Mouse (Mus musculus): ENCODE measurements around the gene Npm1. TPM values are rescaled to one million over a fixed set of nuclear protein-coding genes. Genes with fewer than 3 reads are reported as not detected.

The Npm1 gene
- total and polyA plus RNA-seq, 2 experiments from 2014 or later: 179 to 254 TPM

DNA sequence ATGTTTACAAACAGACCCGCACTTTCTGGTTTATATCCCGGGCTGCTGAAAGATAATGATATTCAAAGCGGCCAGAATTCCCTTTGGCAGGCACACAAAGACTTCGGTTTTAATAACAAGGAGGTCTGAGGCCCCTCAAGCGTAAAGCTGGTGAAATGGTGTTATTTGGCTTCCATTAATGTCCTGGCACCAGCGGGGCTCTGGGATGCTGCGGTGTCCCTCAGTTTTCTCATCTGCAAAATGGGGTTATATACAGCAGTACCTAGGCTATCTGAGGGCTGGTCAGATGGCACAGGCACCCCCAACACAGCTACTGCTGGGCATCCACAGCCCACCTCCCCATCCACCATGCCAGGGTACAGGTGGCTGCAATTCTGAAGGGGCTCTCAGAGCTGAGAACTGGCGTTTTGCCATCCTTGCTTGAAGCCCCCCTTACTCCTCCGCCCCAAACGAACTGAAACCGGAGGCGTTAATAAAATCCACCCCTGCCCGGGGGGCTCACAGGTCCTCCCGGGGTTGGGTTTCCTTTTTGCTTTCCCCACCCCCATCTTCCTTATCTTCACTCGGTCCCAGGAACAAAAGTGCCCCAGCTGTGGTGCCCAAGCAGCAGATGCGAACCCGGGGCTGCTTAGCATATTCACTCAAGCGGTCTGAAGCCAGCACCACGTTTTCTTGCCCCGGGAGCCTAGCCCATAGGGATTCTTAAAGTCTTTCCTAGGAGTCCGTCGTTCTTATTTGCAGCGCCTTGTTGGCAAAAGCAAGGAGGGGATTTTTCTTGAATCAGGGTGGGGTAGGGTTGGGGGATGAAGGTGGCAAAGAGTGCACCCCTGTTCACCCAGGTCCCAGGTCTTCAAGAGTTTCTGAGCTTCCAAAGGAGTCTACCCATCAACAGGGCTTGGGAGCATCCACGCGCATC lies 32.8 kb upstream of the Npm1 start:
- 6% methylated on average over 25 of the region's 25 CpGs for WGBS
- H3K27me3 ChIP-seq (ENCODE audit: control insufficient read depth, insufficient read depth, low read length): peaks cover 95% of the 10 kb centered on the region
- no peak for DNase-seq (ENCODE audit: low spot score)

DNA sequence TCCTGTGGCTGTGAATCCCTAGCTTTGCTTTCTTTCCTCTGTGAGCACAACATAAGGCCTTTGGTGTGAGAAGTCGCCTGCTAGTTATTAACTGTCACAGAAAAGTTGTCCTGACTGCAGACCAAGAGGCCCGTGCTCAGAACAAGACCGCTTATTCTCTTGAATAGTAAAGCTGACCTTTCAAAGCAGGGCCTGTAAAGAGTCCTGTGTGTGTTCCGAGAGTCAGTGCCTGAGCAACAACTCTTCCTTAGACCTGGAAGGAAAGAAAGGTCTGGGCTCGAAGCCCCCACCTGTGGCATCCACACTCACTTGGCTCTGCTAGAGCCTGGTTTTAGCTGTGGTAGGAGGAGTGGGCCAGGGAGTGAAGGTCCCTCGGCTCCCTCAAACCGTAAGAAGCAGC lies 32.1 kb upstream of the Npm1 start:
- Histone ChIP-seq H3K4me2 (ENCODE audit: low read depth, low read length) (no peak overlapping the region), H3K27me3 (ENCODE audit: control insufficient read depth, insufficient read depth, low read length) (peaks cover 89% of the 10 kb centered on the region), H3K27ac (ENCODE audit: low read depth) (no peak overlapping the region), H3K9ac (replicated peaks; ENCODE audit: low read depth, low read length) (no peak overlapping the region), H3K4me3 (ENCODE audit: low read depth, low read length) (no peak overlapping the region), H3K36me3 (replicated peaks; ENCODE audit: control insufficient read depth, insufficient read depth, low read length) (no peaks in the 10 kb centered on the region), H3K9me3 (replicated peaks; ENCODE audit: control insufficient read depth, low read length) (0 out of 2 replicates have a peak, but pooled peaks cover 6% of the 10 kb centered on the region), H3K4me1 (ENCODE audit: control insufficient read depth, insufficient read depth) (no peaks in the 10 kb centered on the region)
- 31% methylated on average over 7 of the region's 7 CpGs for WGBS
- ATAC-seq (ENCODE audit: insufficient read depth, low read depth) (no peak), DNase-seq (ENCODE audit: low spot score) (no peak)
- TF ChIP-seq CTCF (IDR thresholded peaks at IDR 0.05; ENCODE audit: low read depth) (no peak), EP300 (IDR thresholded peaks at IDR 0.05; ENCODE audit: low read depth) (no peak)

More for the DNA sequence above, 32.8 kb upstream of the Npm1 start:
- Histone ChIP-seq H3K4me2 (ENCODE audit: low read depth, low read length) (no peak overlapping the region), H3K9ac (replicated peaks; ENCODE audit: low read depth, low read length) (no peak overlapping the region), H3K9me3 (replicated peaks; ENCODE audit: control insufficient read depth, low read length) (0 out of 2 replicates have a peak, but pooled peaks cover 6% of the 10 kb centered on the region), H3K36me3 (replicated peaks; ENCODE audit: control insufficient read depth, insufficient read depth, low read length) (no peaks in the 10 kb centered on the region), H3K4me1 (ENCODE audit: control insufficient read depth, insufficient read depth) (0 out of 2 replicates have a peak, but pooled peaks cover 6% of the 10 kb centered on the region), H3K4me3 (ENCODE audit: low read depth, low read length) (no peak overlapping the region), H3K27ac (ENCODE audit: low read depth) (no peak overlapping the region)
- ATAC-seq (ENCODE audit: insufficient read depth, low read depth): no peak
- TF ChIP-seq EP300 (IDR thresholded peaks at IDR 0.05; ENCODE audit: low read depth): no peak
- TF ChIP-seq CTCF (IDR thresholded peaks at IDR 0.05; ENCODE audit: low read depth): no peak

DNA sequence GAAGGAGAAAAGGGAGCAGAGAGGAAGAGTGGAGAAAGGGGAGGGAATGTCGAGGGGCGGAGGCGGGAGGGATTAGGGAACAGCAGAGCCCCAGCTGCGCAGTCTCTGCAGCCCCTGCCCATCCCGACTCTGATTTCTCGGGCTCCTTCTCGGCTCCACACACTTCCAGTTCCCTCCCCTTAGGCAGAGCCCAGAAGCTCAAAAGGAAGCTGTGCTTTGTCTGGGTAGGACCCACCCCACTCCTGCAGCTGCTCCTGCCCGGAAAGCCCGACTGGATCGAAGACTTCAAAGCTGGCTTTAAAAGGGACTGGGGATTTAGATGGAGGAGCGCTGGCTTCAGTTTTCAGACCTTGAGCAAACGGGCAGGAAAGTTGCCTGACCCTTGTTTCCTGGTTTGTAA lies 30.7 kb upstream of the Npm1 start:
- H3K9ac ChIP-seq (replicated peaks; ENCODE audit: low read depth, low read length): no peak overlapping the region
- WGBS: 1% methylated on average over 12 of the region's 12 CpGs

DNA sequence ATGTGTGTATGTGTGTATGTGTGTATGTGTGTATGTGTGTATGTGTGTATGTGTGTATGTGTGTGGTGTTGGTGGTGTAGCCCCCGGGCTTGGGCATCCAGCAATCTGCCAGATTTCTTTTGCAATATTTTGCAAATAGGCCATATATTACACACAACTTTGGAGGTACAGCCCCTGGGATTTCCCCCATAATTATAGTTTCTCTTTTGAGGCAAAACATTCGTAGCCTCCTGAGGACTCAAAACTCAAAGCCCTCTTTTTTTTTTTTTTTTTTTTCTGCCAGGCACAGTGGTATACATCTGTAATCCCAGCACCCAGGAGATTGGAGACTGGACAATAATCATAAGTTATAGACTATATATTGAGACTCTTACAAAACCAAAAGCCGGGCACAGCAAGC lies 18.8 kb upstream of the Npm1 start:
- no peak overlapping the region for H3K27ac ChIP-seq (ENCODE audit: low read depth)
- ATAC-seq (ENCODE audit: insufficient read depth, low read depth): no peak
- no peaks in the 10 kb centered on the region for H3K36me3 ChIP-seq (replicated peaks; ENCODE audit: control insufficient read depth, insufficient read depth, low read length)
- H3K4me1 ChIP-seq (ENCODE audit: control insufficient read depth, insufficient read depth): peaks cover 5% of the 10 kb centered on the region; the same call in 1 of the 2 replicates
- H3K4me3 ChIP-seq (ENCODE audit: low read depth, low read length): no peak overlapping the region
- DNase-seq (ENCODE audit: low spot score): no peak
- no peak for TF ChIP-seq CTCF (IDR thresholded peaks at IDR 0.05; ENCODE audit: low read depth)
- peaks cover 38% of the 10 kb centered on the region for H3K27me3 ChIP-seq (ENCODE audit: control insufficient read depth, insufficient read depth, low read length)
- no peak overlapping the region for H3K9ac ChIP-seq (replicated peaks; ENCODE audit: low read depth, low read length)
- H3K4me2 ChIP-seq (ENCODE audit: low read depth, low read length): no peak overlapping the region
- 82% methylated on average over 3 of the region's 3 CpGs for WGBS
- H3K9me3 ChIP-seq (replicated peaks; ENCODE audit: control insufficient read depth, low read length): no peaks in the 10 kb centered on the region

More for the DNA sequence above, 30.7 kb upstream of the Npm1 start:
- Histone ChIP-seq H3K4me3 (ENCODE audit: low read depth, low read length) (no peak overlapping the region), H3K27me3 (ENCODE audit: control insufficient read depth, insufficient read depth, low read length) (peaks cover 75% of the 10 kb centered on the region), H3K4me1 (ENCODE audit: control insufficient read depth, insufficient read depth) (no peaks in the 10 kb centered on the region), H3K36me3 (replicated peaks; ENCODE audit: control insufficient read depth, insufficient read depth, low read length) (no peaks in the 10 kb centered on the region), H3K4me2 (ENCODE audit: low read depth, low read length) (no peak overlapping the region), H3K9me3 (replicated peaks; ENCODE audit: control insufficient read depth, low read length) (0 out of 2 replicates have a peak, but pooled peaks cover 6% of the 10 kb centered on the region), H3K27ac (ENCODE audit: low read depth) (no peak overlapping the region)
- TF ChIP-seq EP300 (IDR thresholded peaks at IDR 0.05; ENCODE audit: low read depth) (no peak), CTCF (IDR thresholded peaks at IDR 0.05; ENCODE audit: low read depth) (no peak)
- DNase-seq (ENCODE audit: low spot score) (no peak), ATAC-seq (ENCODE audit: insufficient read depth, low read depth) (no peak)

DNA sequence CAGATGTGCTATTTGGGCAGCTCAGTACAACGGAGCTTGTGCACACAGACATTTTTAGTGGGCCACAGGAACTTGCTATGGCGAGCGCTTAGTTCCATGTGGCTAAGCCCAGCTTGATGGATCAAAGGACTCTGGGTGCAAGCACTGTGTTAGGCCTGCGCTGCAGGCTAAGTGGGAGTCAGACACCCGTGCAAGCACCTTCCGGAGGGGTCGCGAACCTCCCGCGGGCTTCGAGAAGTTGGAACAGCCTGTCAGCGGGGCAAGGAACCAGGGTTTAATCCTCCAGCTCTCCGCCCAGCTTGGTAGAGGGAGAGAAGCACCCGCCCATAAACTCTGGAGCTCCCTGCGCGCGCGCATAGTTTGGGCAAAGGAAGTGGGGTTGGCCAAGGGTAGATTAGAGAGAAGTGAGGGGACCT lies 17.7 kb upstream of the Npm1 start:
- Histone ChIP-seq H3K4me2 (ENCODE audit: low read depth, low read length) (peak overlapping the region; percentile 52), H3K9me3 (replicated peaks; ENCODE audit: control insufficient read depth, low read length) (no peaks in the 10 kb centered on the region), H3K27ac (ENCODE audit: low read depth) (no peak overlapping the region), H3K36me3 (replicated peaks; ENCODE audit: control insufficient read depth, insufficient read depth, low read length) (no peaks in the 10 kb centered on the region), H3K27me3 (ENCODE audit: control insufficient read depth, insufficient read depth, low read length) (peaks cover 40% of the 10 kb centered on the region), H3K9ac (replicated peaks; ENCODE audit: low read depth, low read length) (no peak overlapping the region), H3K4me3 (ENCODE audit: low read depth, low read length) (peak overlapping the region; percentile 12; the same call in 1 of the 2 replicates), H3K4me1 (ENCODE audit: control insufficient read depth, insufficient read depth) (peaks cover 5% of the 10 kb centered on the region; the same call in 1 of the 2 replicates)
- ATAC-seq (ENCODE audit: insufficient read depth, low read depth) (no peak), DNase-seq (ENCODE audit: low spot score) (no peak)
- TF ChIP-seq EP300 (IDR thresholded peaks at IDR 0.05; ENCODE audit: low read depth) (no peak), CTCF (IDR thresholded peaks at IDR 0.05; ENCODE audit: low read depth) (no peak)
- 5% methylated on average over 18 of the region's 18 CpGs for WGBS

Data from heart, postnatal 0 days (tissue).